Mouse (Mus musculus) embryonic stem cell, embryonic (primary cell): ENCODE measurements around the gene Txk.

Experiments
- CTCF ChIA-PET, 4 experiments: fragments of 300-600 bp in 2 of 4; fragments of 350-600 bp in 2 of 4; sonication (Branson Sonifier 250); formaldehyde crosslinking; loops; one replicate each; lab custom pipeline; 2022; ENCODE audit warnings: inconsistent platforms in 2 of 4; lab: Charles Lee
- POLR2A ChIA-PET, 4 experiments: fragments of 300-600 bp in 2 of 4; fragments of 350-600 bp in 2 of 4; sonication (Branson Sonifier 250); formaldehyde crosslinking; loops; one replicate each; lab custom pipeline; 2022; ENCODE audit warnings: antibody characterized with exemption in 4 of 4, inconsistent platforms in 1 of 4; lab: Charles Lee

The Txk gene

GRCm38 (mm10) chr5:72706722-72707121 is 45.9 kb downstream of the Txk start:
- ChIA-PET POLR2A (interaction anchor here in 1 of 4 experiments (0.6 kb wide), 2 partner anchors 760 to 773 kb away, joined by 3 to 6 read pairs; no protein-coding TSS in a partner anchor), CTCF (interaction anchor here in 1 of 4 experiments (0.6 kb wide), 1 partner anchor 41 kb away, joined by 3 read pairs; no protein-coding TSS in a partner anchor)

- CTCF ChIA-PET, result interaction anchor here in 1 of 4 experiments (0.6 kb wide), 1 partner anchor 40 kb away, joined by 3 read pairs; no protein-coding TSS in a partner anchor
- POLR2A ChIA-PET, result no interaction called here
These were observed 46.5 kb downstream of the Txk start for GRCm38 (mm10) chr5:72706095-72706494.

GRCm38 (mm10) chr5:72702202-72702601 is 50.4 kb downstream of the Txk start:
- ChIA-PET CTCF (no interaction called here), POLR2A (no interaction called here)

- ChIA-PET CTCF (no interaction called here), POLR2A (no interaction called here)
These were observed 53.1 kb downstream of the Txk start for GRCm38 (mm10) chr5:72699500-72699818.

DNA sequence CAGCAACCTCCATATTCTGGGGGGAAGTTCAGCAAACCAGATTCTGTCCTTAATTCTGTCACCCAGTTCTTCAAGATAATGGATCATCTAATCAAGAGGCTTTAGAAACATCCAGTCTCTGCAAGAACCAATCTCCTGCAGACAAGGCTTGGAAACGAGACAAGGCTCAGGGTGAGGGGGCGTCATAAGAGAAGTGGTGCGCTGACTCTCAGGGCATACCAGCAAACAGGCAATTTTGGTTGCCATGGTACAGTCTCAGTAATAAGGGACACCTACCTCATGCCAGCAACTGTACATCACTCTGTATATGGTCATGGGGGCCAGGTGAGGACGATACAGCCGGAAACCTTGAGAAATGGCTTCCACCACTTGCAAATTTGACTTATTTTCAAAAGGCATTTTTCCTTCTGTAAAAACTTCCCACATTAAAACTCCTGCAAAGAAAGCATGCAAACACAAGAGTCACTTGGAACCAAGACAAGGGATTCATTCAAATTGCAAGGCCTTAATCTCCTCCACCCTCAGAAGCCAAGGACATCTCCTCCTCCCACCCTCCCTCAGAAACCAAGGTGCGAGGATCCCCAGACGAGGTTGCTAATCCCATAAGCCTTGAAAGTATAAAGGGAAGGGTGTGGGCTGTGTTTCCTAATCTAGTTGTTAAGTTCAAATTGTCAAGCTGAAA is 53.6 kb downstream of the Txk start:
- CTCF ChIA-PET, result no interaction called here
- POLR2A ChIA-PET, result no interaction called here

- CTCF ChIA-PET, result interaction anchor here in 1 of 4 experiments (1.0 kb wide), 1 partner anchor 33 kb away, joined by 3 read pairs; no protein-coding TSS in a partner anchor
- POLR2A ChIA-PET, result no interaction called here
These were observed 54.2 kb downstream of the Txk start for GRCm38 (mm10) chr5:72698343-72698742.

GRCm38 (mm10) chr5:72696491-72696890 is 56.1 kb downstream of the Txk start:
- ChIA-PET POLR2A (no interaction called here), CTCF (interaction anchor here in 1 of 4 experiments (0.7 kb wide), 1 partner anchor 346 kb away, joined by 3 read pairs; no protein-coding TSS in a partner anchor)

DNA sequence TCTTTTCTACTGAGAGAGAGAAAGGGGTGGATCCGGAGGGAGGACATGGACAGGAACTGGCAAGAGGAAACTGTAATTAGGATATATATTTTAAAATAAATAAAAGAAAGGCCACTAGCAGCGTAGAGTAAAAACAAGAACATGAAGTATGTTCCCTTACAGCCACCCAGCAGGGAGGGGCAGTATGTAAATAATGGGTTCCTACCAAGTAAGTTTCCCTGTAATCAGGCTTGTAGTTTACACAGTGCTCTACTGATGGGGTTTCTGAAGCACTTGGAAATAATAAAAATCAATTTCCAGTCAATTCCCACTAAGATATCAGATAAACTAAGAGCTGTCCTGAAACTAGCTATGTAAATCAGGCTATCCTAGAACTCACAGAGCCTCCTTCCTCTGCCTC is 57.9 kb downstream of the Txk start:
- CTCF ChIA-PET, result no interaction called here
- POLR2A ChIA-PET, result no interaction called here

DNA sequence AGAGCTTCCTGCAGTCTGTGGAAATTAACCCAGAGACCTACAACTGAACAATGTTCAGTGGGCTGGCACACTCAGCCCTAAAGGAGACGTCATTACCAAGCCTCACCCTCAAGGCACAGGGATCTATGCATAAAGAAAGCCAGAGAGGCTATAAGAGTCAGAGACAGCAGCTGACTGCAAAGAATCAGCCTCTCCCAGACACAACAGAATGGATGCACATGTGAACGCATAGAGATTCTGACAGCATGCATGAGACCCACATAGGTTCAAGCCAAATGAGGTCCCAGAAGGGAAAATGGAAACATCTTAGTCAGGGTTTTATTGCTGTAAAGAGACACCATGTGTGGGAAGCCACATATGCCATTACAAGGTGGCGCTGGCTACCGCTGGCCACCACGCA is 62.1 kb downstream of the Txk start:
- POLR2A ChIA-PET, result no interaction called here
- CTCF ChIA-PET, result no interaction called here

GRCm38 (mm10) chr5:72689556-72689955 is 63.0 kb downstream of the Txk start:
- ChIA-PET CTCF (no interaction called here), POLR2A (no interaction called here)

DNA sequence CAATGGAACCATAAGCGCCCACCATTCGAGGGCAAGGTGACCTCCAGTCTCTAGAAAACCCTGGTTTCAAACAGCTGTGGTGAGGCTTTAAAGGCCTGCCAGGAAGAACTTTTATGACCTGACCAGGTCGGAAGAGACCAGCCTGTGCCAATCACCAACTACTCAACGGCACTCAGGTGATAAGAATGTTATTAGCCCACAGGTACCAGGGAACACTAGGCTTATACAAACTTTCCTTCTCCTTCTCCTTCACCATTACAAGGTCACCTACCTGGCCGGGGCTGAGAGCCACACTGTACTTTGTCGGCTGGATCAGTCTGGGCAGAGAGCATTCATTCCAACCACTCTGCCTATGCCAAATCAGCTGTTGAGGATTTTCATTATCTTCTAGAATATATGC is 71.1 kb downstream of the Txk start:
- CTCF ChIA-PET, result interaction anchor here in 3 of 4 experiments (0.5 to 2.7 kb wide), 3 partner anchors 16 to 225 kb away, joined by 6 to 9 read pairs (median 6); no protein-coding TSS in a partner anchor

DNA sequence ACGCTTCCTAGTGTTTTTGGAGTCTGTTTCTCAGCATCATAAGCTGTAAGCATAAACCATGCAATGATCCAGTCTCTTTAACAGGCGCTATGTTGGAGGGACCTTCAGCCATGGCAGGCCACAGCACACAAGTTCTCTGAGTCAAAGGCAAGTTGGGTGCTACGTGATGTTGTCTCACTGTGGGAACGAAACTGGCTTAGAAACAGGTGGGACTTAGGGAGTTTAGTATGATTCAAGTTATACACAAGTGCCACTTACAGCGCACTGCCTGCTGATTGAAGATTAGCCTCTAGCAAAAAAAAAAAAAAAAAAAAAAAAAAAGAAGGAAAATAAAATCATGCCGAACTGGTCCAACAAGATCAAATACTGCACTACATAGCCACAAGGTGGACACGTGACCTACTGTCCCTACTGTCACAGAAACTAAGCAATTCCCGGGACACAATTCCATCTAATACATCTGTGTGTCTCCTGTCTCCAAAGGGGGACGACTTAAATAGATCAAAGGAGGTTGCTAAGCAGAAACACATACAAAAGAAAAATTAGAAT is 77.5 kb downstream of the Txk start:
- CTCF ChIA-PET, result interaction anchor here in 1 of 4 experiments (0.6 kb wide), 1 partner anchor 187 kb away, joined by 3 read pairs; no protein-coding TSS in a partner anchor

More for the DNA sequence above, 71.1 kb downstream of the Txk start:
- POLR2A ChIA-PET, result interaction anchor here in 1 of 4 experiments (1.5 kb wide), 1 partner anchor 217 kb away, joined by 3 read pairs; no protein-coding TSS in a partner anchor

GRCm38 (mm10) chr5:72671017-72671699 is 81.4 kb downstream of the Txk start:
- CTCF ChIA-PET, result no interaction called here
- POLR2A ChIA-PET, result no interaction called here

More for the DNA sequence above, 77.5 kb downstream of the Txk start:
- POLR2A ChIA-PET, result no interaction called here

GRCm38 (mm10) chr5:72668351-72668750 is 84.2 kb downstream of the Txk start:
- ChIA-PET CTCF (no interaction called here), POLR2A (no interaction called here)

- POLR2A ChIA-PET, result no interaction called here
These were observed 86.1 kb downstream of the Txk start for GRCm38 (mm10) chr5:72666428-72666827.

DNA sequence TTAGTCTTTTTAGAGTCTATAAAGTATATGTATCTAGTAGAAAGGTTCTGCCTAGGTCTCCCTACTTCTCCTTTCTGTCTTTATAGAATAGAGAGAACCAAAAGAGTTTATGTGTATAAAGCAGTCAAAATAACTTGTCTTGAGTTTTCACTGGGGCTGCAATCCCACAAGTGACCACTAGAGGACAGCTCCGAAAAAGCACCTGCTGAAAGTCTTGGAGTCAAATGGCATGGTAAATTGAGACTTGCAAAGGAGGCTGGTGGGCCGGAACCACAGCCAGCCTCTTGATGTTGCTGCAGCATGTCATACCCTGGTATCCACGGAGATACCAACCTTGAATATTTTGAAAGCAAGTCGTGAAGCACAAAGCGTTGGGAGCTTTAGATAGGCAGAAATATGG is 87.3 kb downstream of the Txk start:
- POLR2A ChIA-PET, result interaction anchor here (0.6 to 1.2 kb wide), 4 partner anchors 41 to 434 kb away, joined by 3 read pairs; no protein-coding TSS in a partner anchor

More at GRCm38 (mm10) chr5:72666428-72666827, 86.1 kb downstream of the Txk start:
- CTCF ChIA-PET, result interaction anchor here in 2 of 4 experiments (1.1 to 2.9 kb wide), 4 partner anchors 10 to 65 kb away, joined by 3 to 9 read pairs (median 7); no protein-coding TSS in a partner anchor

GRCm38 (mm10) chr5:72664854-72665253 is 87.7 kb downstream of the Txk start:
- ChIA-PET CTCF (interaction anchor here (0.5 to 2.9 kb wide), 19 partner anchors 9 to 718 kb away, joined by 3 to 14 read pairs (median 3); partner anchors contain the start of gene Nipal1 (in 2 of the 4)), POLR2A (interaction anchor here in 3 of 4 experiments (0.6 to 1.2 kb wide), 3 partner anchors 41 to 776 kb away, joined by 3 read pairs; no protein-coding TSS in a partner anchor)

More for the DNA sequence above, 87.3 kb downstream of the Txk start:
- CTCF ChIA-PET, result interaction anchor here (0.5 to 2.9 kb wide), 17 partner anchors 9 to 717 kb away, joined by 3 to 14 read pairs (median 3); partner anchors contain the start of gene Nipal1 (in 1 of the 4)

DNA sequence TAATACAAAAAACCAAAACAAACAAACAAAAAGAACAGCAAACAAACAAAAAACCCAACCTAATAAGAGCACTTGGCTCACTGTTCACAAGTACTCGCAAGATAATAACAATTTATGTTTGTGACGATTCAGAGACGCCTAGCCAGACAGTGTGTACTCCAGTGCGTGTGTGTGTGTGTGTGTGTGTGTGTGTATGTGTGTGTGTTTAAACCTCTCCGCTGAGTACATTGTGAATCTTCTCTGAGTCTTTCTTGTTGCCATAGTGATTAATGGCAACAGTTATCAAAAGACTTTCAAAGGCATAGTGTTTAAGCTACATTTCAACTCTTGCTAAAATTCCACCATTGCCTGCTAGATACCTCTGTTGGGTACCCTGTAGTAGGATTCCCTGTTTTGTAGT is 88.5 kb downstream of the Txk start:
- CTCF ChIA-PET, result interaction anchor here in 3 of 4 experiments (0.6 to 2.9 kb wide), 7 partner anchors 16 to 372 kb away, joined by 3 to 14 read pairs (median 6); partner anchors contain the start of gene Nipal1 (in 2 of the 3)
- POLR2A ChIA-PET, result interaction anchor here in 2 of 4 experiments (0.6 to 1.2 kb wide), 2 partner anchors 40 to 776 kb away, joined by 3 read pairs; no protein-coding TSS in a partner anchor
